Mouse (Mus musculus): ENCODE data around the gene Ndufb7. TPM values are rescaled to one million over a fixed set of nuclear protein-coding genes. Genes with fewer than 3 reads are reported as not detected.

Gene Ndufb7
- polyA plus RNA-seq, 1 experiment from 2014 or later, result 304 TPM

DNA sequence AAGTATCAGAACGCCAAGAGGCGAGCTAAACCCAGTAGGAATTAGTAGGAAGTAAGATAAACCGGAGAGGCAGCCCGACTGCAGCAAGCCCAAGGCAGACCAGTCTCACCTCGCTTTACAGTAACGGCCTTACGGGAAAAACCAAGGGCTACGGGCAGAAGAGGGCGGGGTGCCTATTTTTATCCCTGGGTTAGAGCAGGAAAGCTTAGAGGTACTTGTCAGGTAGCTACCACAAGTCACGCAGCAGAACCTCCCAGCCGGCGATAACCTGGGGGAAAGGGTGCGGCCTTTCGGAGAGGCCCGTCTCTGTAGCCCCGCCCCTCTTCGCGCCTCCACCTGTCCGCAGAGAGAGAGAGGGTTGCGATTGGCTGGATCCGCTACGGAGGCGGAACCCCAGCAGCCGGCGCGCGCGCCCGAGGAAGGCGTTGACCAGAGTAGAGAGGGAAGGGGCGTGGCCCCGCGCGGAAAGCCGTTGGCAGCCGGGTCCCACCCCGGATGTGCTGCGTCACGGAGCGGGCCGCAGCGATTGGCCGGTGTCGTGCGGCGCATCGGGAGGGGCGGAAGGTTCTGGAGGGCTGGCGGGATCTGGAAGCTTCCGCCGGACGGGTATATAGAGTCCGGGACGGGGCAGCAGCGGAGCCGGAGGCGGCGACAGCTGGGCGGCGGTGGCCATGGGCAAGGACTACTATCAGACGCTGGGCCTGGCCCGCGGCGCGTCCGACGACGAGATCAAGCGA is 41.4 kb downstream of the Ndufb7 start, which contains the start of the genes Tecr and Dnajb1:
Gene Tecr (minus strand): TSS at position 311 of the 737 bp plus-strand sequence.
Gene Dnajb1 (plus strand): TSS at position 533 of the 737 bp plus-strand sequence.
- Histone ChIP-seq H3K4me2 (ENCODE audit: low read depth, low read length) (peak within 1 kb of the TSS; percentile 78), H3K9ac (replicated peaks) (peak within 1 kb of the TSS; percentile 95), H3K4me1 (ENCODE audit: insufficient read depth) (peaks cover 16% of the 10 kb centered on the region), H3K4me3 (ENCODE audit: low read depth, low read length) (peak within 1 kb of the TSS; percentile 95), H3K36me3 (replicated peaks; ENCODE audit: insufficient read depth, low read length) (peaks cover 32% of the 10 kb centered on the region), H3K27ac (ENCODE audit: low read depth) (peak within 1 kb of the TSS; percentile 99), H3K9me3 (ENCODE audit: low read length) (no peaks in the 10 kb centered on the region), H3K27me3 (ENCODE audit: insufficient read depth, low read length) (no peaks in the 10 kb centered on the region)
- DNase-seq (peak; percentile 100), ATAC-seq (peak; percentile 96)
- TF ChIP-seq EP300 (IDR thresholded peaks at IDR 0.05; ENCODE audit: low read depth), result peak; percentile 64; the same call in 1 of the 2 replicates
- TF ChIP-seq CTCF (IDR thresholded peaks at IDR 0.05; ENCODE audit: low read depth), result no peak
- WGBS (ENCODE audit: insufficient replicate concordance), result 1% methylated on average over 66 of the region's 69 CpGs

DNA sequence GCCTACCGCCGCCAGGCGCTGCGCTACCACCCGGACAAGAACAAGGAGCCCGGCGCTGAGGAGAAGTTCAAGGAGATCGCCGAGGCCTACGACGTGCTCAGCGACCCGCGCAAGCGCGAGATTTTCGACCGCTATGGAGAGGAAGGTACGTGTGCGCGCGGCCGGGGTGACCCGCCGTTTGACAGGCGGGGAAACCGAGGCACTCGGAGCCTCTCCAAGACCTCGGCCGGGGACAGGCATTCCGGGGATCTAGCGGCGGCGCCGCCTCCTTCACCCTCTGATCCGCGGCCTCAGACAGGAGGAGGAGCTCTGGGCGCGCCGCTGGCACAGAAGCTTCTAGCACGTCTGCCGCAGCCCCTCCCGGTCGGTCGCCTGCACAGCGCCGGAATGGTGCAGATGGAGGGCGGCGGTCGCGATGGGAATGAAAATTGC is 41.9 kb downstream of the Ndufb7 start:
- Histone ChIP-seq H3K36me3 (replicated peaks; ENCODE audit: insufficient read depth, low read length) (peaks cover 38% of the 10 kb centered on the region), H3K4me2 (ENCODE audit: low read depth, low read length) (peak overlapping the region; percentile 78), H3K4me1 (ENCODE audit: insufficient read depth) (peaks cover 16% of the 10 kb centered on the region), H3K27ac (ENCODE audit: low read depth) (peak overlapping the region; percentile 99), H3K27me3 (ENCODE audit: insufficient read depth, low read length) (no peaks in the 10 kb centered on the region), H3K9me3 (ENCODE audit: low read length) (no peaks in the 10 kb centered on the region), H3K4me3 (ENCODE audit: low read depth, low read length) (peak overlapping the region; percentile 95), H3K9ac (replicated peaks) (peak overlapping the region; percentile 95)
- ATAC-seq (peak; percentile 70), DNase-seq (peak; percentile 88)
- WGBS (ENCODE audit: insufficient replicate concordance), result under 1% methylated on average over 50 of the region's 51 CpGs
- TF ChIP-seq CTCF (IDR thresholded peaks at IDR 0.05; ENCODE audit: low read depth) (peak; percentile 35; the same call in 1 of the 2 replicates), EP300 (IDR thresholded peaks at IDR 0.05; ENCODE audit: low read depth) (no peak)

DNA sequence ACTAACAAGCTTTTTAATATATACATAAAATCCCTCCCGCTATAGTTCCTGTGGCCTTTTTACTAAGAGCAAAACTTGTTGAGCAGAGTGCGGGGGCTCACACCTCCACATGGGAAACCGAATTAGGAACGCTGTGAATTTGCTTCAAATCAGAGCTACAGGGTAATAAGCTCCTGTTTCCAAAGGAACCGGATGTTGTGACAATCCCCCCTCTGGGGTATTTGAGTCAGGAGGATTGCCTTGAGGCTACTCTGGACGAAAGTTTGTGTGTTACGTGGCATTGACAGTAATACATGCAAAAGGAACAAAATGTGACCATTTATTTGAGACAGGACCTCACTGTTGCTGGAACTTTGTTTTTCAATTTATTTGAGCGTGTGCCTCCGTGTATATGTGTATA is 42.6 kb downstream of the Ndufb7 start:
- peak overlapping the region; percentile 78 for H3K4me2 ChIP-seq (ENCODE audit: low read depth, low read length)
- TF ChIP-seq EP300 (IDR thresholded peaks at IDR 0.05; ENCODE audit: low read depth), result no peak
- TF ChIP-seq CTCF (IDR thresholded peaks at IDR 0.05; ENCODE audit: low read depth), result no peak
- H3K4me1 ChIP-seq (ENCODE audit: insufficient read depth), result peaks cover 16% of the 10 kb centered on the region
- ATAC-seq (no peak), DNase-seq (no peak)
- peak overlapping the region; percentile 99 for H3K27ac ChIP-seq (ENCODE audit: low read depth)
- H3K36me3 ChIP-seq (replicated peaks; ENCODE audit: insufficient read depth, low read length), result peaks cover 43% of the 10 kb centered on the region
- H3K9me3 ChIP-seq (ENCODE audit: low read length), result no peaks in the 10 kb centered on the region
- H3K4me3 ChIP-seq (ENCODE audit: low read depth, low read length), result peak overlapping the region; percentile 95
- 13% methylated on average over 9 of the region's 9 CpGs for WGBS (ENCODE audit: insufficient replicate concordance)
- no peaks in the 10 kb centered on the region for H3K27me3 ChIP-seq (ENCODE audit: insufficient read depth, low read length)
- H3K9ac ChIP-seq (replicated peaks), result peak overlapping the region; percentile 95

DNA sequence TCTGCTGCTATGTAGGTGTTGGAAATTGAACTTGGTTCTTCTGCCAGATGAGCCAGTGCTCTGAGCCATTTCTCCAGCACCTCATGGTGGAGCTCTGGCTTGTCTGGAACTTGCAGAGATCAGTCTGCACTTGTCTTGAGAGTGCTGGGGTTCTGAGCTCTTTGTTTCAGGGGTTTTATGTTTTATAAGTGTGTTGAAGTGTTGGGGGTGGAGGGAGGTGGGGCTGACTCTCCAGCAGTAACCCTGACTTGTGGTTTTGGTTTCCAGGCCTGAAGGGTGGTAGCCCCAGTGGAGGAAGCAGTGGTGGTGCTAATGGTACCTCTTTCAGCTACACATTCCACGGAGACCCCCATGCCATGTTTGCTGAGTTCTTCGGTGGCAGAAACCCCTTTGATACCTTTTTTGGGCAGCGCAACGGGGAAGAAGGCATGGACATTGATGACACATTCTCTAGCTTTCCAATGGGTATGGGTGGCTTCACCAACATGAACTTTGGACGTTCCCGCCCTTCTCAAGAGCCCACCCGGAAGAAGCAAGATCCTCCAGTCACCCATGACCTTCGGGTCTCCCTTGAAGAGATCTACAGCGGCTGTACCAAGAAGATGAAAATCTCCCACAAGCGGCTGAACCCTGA is 43.2 kb downstream of the Ndufb7 start:
- WGBS (ENCODE audit: insufficient replicate concordance), result 80% methylated on average over 10 of the region's 10 CpGs
- Histone ChIP-seq H3K4me2 (ENCODE audit: low read depth, low read length) (peak overlapping the region; percentile 78), H3K4me3 (ENCODE audit: low read depth, low read length) (peak overlapping the region; percentile 95), H3K27ac (ENCODE audit: low read depth) (no peak overlapping the region), H3K4me1 (ENCODE audit: insufficient read depth) (peaks cover 16% of the 10 kb centered on the region), H3K36me3 (replicated peaks; ENCODE audit: insufficient read depth, low read length) (peaks cover 46% of the 10 kb centered on the region), H3K27me3 (ENCODE audit: insufficient read depth, low read length) (no peaks in the 10 kb centered on the region), H3K9me3 (ENCODE audit: low read length) (no peaks in the 10 kb centered on the region), H3K9ac (replicated peaks) (peak overlapping the region; percentile 95)
- ATAC-seq (no peak), DNase-seq (no peak)
- TF ChIP-seq EP300 (IDR thresholded peaks at IDR 0.05; ENCODE audit: low read depth), result no peak
- no peak for TF ChIP-seq CTCF (IDR thresholded peaks at IDR 0.05; ENCODE audit: low read depth)

DNA sequence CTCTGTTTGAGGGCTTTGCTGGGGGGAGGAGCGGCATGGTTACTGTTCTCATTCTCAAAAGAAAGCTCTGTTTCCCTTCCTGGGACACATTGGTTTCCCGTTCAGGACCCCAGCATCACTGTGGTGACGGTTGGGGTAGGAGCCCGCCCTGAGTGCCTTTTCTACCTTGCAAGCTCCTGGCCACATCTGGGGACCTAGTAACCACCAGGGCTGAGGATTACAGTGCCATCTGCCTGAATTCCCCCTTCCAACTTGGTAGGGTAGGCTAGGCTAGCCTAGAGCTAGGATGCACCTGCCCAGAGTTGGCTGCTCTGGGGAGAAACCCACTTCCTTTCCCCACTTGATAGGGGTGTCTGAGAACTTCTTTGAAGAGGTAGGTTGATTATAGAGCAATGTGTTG is 45.5 kb downstream of the Ndufb7 start:
- TF ChIP-seq CTCF (IDR thresholded peaks at IDR 0.05; ENCODE audit: low read depth), result no peak
- TF ChIP-seq EP300 (IDR thresholded peaks at IDR 0.05; ENCODE audit: low read depth), result no peak
- peaks cover 46% of the 10 kb centered on the region for H3K36me3 ChIP-seq (replicated peaks; ENCODE audit: insufficient read depth, low read length)
- H3K27ac ChIP-seq (ENCODE audit: low read depth), result no peak overlapping the region
- ATAC-seq (no peak), DNase-seq (peak; percentile 11)
- H3K9ac ChIP-seq (replicated peaks), result no peak overlapping the region
- H3K9me3 ChIP-seq (ENCODE audit: low read length), result no peaks in the 10 kb centered on the region
- H3K4me3 ChIP-seq (ENCODE audit: low read depth, low read length), result no peak overlapping the region
- H3K27me3 ChIP-seq (ENCODE audit: insufficient read depth, low read length), result no peaks in the 10 kb centered on the region
- WGBS (ENCODE audit: insufficient replicate concordance), result 90% methylated on average over 4 of the region's 4 CpGs
- H3K4me2 ChIP-seq (ENCODE audit: low read depth, low read length), result no peak overlapping the region
- peaks cover 14% of the 10 kb centered on the region for H3K4me1 ChIP-seq (ENCODE audit: insufficient read depth)

DNA sequence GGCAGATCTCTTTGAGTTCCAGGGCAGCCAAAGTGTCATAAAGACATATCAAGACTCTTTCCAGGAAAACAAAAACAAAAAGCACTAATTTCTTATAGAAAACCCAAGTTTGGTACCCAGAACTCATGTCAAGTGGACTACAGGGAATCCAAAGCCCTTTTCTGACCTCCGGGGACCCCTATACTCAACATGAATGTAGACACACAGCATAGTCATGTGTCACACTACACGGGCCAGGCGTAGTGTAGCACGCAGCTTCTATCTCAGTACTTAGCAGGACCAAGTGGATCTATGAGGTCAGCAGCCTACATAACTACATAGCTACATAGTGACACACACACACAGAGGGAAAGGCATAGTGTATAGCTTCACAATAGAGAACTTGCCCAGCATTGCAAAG is 47.2 kb downstream of the Ndufb7 start:
- H3K9me3 ChIP-seq (ENCODE audit: low read length), result no peaks in the 10 kb centered on the region
- WGBS (ENCODE audit: insufficient replicate concordance), result 93% methylated on average over 4 of the region's 4 CpGs
- H3K9ac ChIP-seq (replicated peaks), result no peak overlapping the region
- TF ChIP-seq EP300 (IDR thresholded peaks at IDR 0.05; ENCODE audit: low read depth) (no peak), CTCF (IDR thresholded peaks at IDR 0.05; ENCODE audit: low read depth) (no peak)
- H3K4me1 ChIP-seq (ENCODE audit: insufficient read depth), result peaks cover 10% of the 10 kb centered on the region
- no peak overlapping the region for H3K27ac ChIP-seq (ENCODE audit: low read depth)
- no peak overlapping the region for H3K4me2 ChIP-seq (ENCODE audit: low read depth, low read length)
- ATAC-seq (no peak), DNase-seq (no peak)
- peaks cover 46% of the 10 kb centered on the region for H3K36me3 ChIP-seq (replicated peaks; ENCODE audit: insufficient read depth, low read length)
- H3K4me3 ChIP-seq (ENCODE audit: low read depth, low read length), result no peak overlapping the region
- H3K27me3 ChIP-seq (ENCODE audit: insufficient read depth, low read length), result no peaks in the 10 kb centered on the region
